Mouse (Mus musculus): ENCODE data around the gene Ints13. TPM values are rescaled to one million over a fixed set of nuclear protein-coding genes. Genes with fewer than 3 reads are reported as not detected.

Gene Ints13
- total and polyA plus RNA-seq, 2 experiments from 2014 or later, result 24.6 to 25.7 TPM

DNA sequence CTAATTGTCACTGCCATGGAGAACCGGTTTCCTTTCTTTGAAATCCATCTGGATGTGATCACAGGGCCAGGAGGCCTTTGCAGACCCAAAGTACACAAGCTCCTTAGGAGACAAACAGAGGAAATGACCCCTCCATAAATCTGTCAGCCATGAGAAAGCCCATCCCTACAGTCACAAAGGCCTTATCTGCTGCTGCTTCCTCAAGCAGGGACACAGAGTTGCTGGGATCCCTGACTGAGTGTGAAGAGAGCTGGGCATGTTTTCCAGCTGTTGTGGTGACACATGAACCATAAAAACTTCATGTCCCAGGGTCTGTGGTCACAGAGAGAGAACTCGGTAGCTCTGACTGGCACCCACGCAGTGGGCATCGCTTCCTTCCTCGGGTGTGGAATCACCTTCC lies 46.9 kb downstream of the Ints13 start:
- ATAC-seq, result no peak
- Histone ChIP-seq H3K27ac (no peak overlapping the region), H3K4me1 (ENCODE audit: insufficient read depth, low read length) (no peaks in the 10 kb centered on the region), H3K4me3 (ENCODE audit: low read length) (no peak overlapping the region), H3K36me3 (ENCODE audit: insufficient read depth, low read length) (no peaks in the 10 kb centered on the region), H3K4me2 (ENCODE audit: low read depth, low read length) (no peak overlapping the region), H3K9ac (replicated peaks; ENCODE audit: low read length) (no peak overlapping the region), H3K27me3 (ENCODE audit: insufficient read depth, low read length) (no peaks in the 10 kb centered on the region), H3K9me3 (ENCODE audit: low read length) (no peaks in the 10 kb centered on the region)
- TF ChIP-seq CTCF (IDR thresholded peaks at IDR 0.05; ENCODE audit: low read depth), result no peak
- no peak for DNase-seq (ENCODE audit: low spot score)
- 72% methylated on average over 5 of the region's 5 CpGs for WGBS

DNA sequence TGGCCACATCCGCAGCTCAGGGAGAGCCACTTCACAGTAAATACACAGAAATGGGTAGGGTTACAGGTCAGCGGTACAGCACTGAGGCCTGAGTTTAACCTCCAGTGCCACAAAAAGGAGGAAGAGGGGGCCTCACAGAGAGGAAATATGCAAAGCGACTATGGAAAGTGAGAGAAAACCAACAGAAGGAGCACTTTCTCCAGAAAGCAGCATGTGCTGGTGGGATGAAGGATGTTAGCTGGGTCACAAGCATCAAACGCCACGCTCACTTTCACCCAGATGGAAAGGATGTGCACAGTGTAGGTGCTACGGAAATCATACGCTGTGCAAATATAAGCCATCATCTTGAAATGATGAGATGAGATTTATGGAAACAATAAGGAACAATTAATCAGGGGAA lies 47.3 kb downstream of the Ints13 start:
- no peak for ATAC-seq
- Histone ChIP-seq H3K4me3 (ENCODE audit: low read length) (no peak overlapping the region), H3K9ac (replicated peaks; ENCODE audit: low read length) (no peak overlapping the region), H3K9me3 (ENCODE audit: low read length) (no peaks in the 10 kb centered on the region), H3K4me2 (ENCODE audit: low read depth, low read length) (no peak overlapping the region), H3K27ac (no peak overlapping the region), H3K27me3 (ENCODE audit: insufficient read depth, low read length) (no peaks in the 10 kb centered on the region), H3K4me1 (ENCODE audit: insufficient read depth, low read length) (no peaks in the 10 kb centered on the region), H3K36me3 (ENCODE audit: insufficient read depth, low read length) (no peaks in the 10 kb centered on the region)
- WGBS, result 81% methylated on average over 7 of the region's 7 CpGs
- DNase-seq (ENCODE audit: low spot score), result no peak
- TF ChIP-seq CTCF (IDR thresholded peaks at IDR 0.05; ENCODE audit: low read depth), result no peak

DNA sequence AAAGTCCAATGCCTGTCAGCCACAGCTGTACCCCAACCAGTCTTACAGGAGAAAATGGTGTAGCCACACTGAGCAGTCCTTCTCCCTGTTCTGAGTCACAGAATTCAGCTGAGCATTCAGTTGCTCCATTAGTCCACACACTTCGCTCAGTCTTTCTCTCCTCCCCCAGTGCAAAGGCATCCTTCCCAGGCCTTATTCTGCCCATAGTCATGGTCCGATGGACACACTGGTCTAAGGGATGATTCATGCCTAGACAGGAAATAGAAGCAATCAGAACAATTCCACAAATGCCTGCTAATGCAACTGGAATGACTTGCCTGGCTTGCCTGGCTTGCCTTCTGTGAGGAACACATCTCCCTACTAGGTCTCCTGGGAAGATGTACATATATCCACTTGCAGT lies 50.1 kb downstream of the Ints13 start:
- Histone ChIP-seq H3K27me3 (ENCODE audit: insufficient read depth, low read length) (no peaks in the 10 kb centered on the region), H3K27ac (no peak overlapping the region), H3K9ac (replicated peaks; ENCODE audit: low read length) (no peak overlapping the region), H3K4me1 (ENCODE audit: insufficient read depth, low read length) (no peaks in the 10 kb centered on the region), H3K9me3 (ENCODE audit: low read length) (no peaks in the 10 kb centered on the region), H3K36me3 (ENCODE audit: insufficient read depth, low read length) (no peaks in the 10 kb centered on the region), H3K4me2 (ENCODE audit: low read depth, low read length) (no peak overlapping the region), H3K4me3 (ENCODE audit: low read length) (no peak overlapping the region)
- ATAC-seq, result no peak
- DNase-seq (ENCODE audit: low spot score), result no peak
- WGBS, result 93% methylated on average over 2 of the region's 2 CpGs
- TF ChIP-seq CTCF (IDR thresholded peaks at IDR 0.05; ENCODE audit: low read depth), result no peak

GRCm38 (mm10) chr6:146525500-146525899 lies 52.1 kb downstream of the Ints13 start:
- no peak for TF ChIP-seq CTCF (IDR thresholded peaks at IDR 0.05; ENCODE audit: low read depth)
- Histone ChIP-seq H3K4me3 (ENCODE audit: low read length) (no peak overlapping the region), H3K9ac (replicated peaks; ENCODE audit: low read length) (no peak overlapping the region), H3K9me3 (ENCODE audit: low read length) (no peaks in the 10 kb centered on the region), H3K27ac (no peak overlapping the region), H3K36me3 (ENCODE audit: insufficient read depth, low read length) (no peaks in the 10 kb centered on the region), H3K27me3 (ENCODE audit: insufficient read depth, low read length) (no peaks in the 10 kb centered on the region), H3K4me2 (ENCODE audit: low read depth, low read length) (no peak overlapping the region), H3K4me1 (ENCODE audit: insufficient read depth, low read length) (no peaks in the 10 kb centered on the region)
- ATAC-seq, result no peak
- no peak for DNase-seq (ENCODE audit: low spot score)
- WGBS, result 73% methylated on average over 2 of the region's 2 CpGs

GRCm38 (mm10) chr6:146521456-146522245 lies 56.0 kb downstream of the Ints13 start:
- Histone ChIP-seq H3K9ac (replicated peaks; ENCODE audit: low read length) (no peak overlapping the region), H3K36me3 (ENCODE audit: insufficient read depth, low read length) (no peaks in the 10 kb centered on the region), H3K4me3 (ENCODE audit: low read length) (no peak overlapping the region), H3K9me3 (ENCODE audit: low read length) (no peaks in the 10 kb centered on the region), H3K27me3 (ENCODE audit: insufficient read depth, low read length) (no peaks in the 10 kb centered on the region), H3K4me2 (ENCODE audit: low read depth, low read length) (no peak overlapping the region), H3K27ac (no peak overlapping the region), H3K4me1 (ENCODE audit: insufficient read depth, low read length) (no peaks in the 10 kb centered on the region)
- ATAC-seq (no peak), DNase-seq (ENCODE audit: low spot score) (no peak)
- no peak for TF ChIP-seq CTCF (IDR thresholded peaks at IDR 0.05; ENCODE audit: low read depth)
- 81% methylated on average over 5 of the region's 5 CpGs for WGBS

DNA sequence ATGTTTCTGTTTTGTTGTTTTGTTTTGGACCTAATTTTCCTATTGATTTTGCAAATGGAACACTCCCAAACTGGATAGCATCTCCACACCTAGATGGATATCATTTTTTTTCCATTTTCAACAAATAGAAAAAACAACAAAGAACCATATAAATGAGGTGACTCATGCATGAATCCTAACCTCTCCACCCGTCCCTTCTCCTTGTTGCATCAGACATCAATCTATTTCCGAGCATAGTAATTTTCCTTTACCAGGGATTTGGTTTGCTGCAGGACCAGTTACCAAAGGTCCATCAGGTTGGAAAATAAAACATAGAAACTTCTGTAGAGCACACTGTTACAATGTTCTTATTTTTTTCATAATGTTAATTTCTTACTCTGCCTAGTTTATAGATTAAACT lies 58.6 kb downstream of the Ints13 start:
- Histone ChIP-seq H3K27me3 (ENCODE audit: insufficient read depth, low read length) (no peaks in the 10 kb centered on the region), H3K4me2 (ENCODE audit: low read depth, low read length) (no peak overlapping the region), H3K4me1 (ENCODE audit: insufficient read depth, low read length) (no peaks in the 10 kb centered on the region), H3K4me3 (ENCODE audit: low read length) (no peak overlapping the region), H3K27ac (no peak overlapping the region), H3K9ac (replicated peaks; ENCODE audit: low read length) (no peak overlapping the region), H3K36me3 (ENCODE audit: insufficient read depth, low read length) (no peaks in the 10 kb centered on the region), H3K9me3 (ENCODE audit: low read length) (no peaks in the 10 kb centered on the region)
- TF ChIP-seq CTCF (IDR thresholded peaks at IDR 0.05; ENCODE audit: low read depth), result no peak
- DNase-seq (ENCODE audit: low spot score) (no peak), ATAC-seq (no peak)
- 73% methylated on average over 2 of the region's 2 CpGs for WGBS

DNA sequence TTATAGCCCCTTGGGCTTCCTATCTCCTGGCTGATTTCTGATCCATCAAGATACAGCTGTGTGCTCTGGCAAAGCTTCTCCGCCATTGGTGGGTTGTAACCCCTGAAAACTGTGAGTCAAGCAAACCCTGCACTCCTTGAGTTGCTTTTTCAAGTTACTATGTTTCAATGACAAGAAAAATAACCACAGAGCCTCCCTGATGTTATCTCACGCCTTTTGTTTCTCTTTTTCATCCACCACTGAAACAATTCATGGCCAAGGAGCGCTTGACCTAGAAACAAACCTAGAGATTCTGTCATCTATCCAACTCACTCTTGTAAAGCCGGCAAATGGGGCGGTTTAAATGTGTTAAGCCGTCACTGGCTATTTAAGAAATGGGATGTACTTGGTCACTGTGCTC lies 61.7 kb downstream of the Ints13 start:
- no peaks in the 10 kb centered on the region for H3K27me3 ChIP-seq (ENCODE audit: insufficient read depth, low read length)
- no peak for ATAC-seq
- no peaks in the 10 kb centered on the region for H3K4me1 ChIP-seq (ENCODE audit: insufficient read depth, low read length)
- H3K4me3 ChIP-seq (ENCODE audit: low read length), result no peak overlapping the region
- H3K9ac ChIP-seq (replicated peaks; ENCODE audit: low read length), result no peak overlapping the region
- no peaks in the 10 kb centered on the region for H3K9me3 ChIP-seq (ENCODE audit: low read length)
- H3K36me3 ChIP-seq (ENCODE audit: insufficient read depth, low read length), result no peaks in the 10 kb centered on the region
- H3K27ac ChIP-seq, result no peak overlapping the region
- 77% methylated on average over 6 of the region's 6 CpGs for WGBS
- no peak for TF ChIP-seq CTCF (IDR thresholded peaks at IDR 0.05; ENCODE audit: low read depth)
- DNase-seq (ENCODE audit: low spot score), result no peak
- H3K4me2 ChIP-seq (ENCODE audit: low read depth, low read length), result no peak overlapping the region
